Mouse (Mus musculus) lung, embryonic 16.5 days (tissue): ENCODE results near the gene Teddm1b. TPM values are rescaled to one million over a fixed set of nuclear protein-coding genes. Genes with fewer than 3 reads are reported as not detected.

ENCODE experiments used
- ATAC-seq: fragments of 200-750 bp; cut with Nextera tagmentation; 2 replicates; pipeline ENCODE4 v1.8.0; 2017; ENCODE audit warnings: low read depth, mild to moderate bottlenecking, moderate library complexity
- H3K27ac ChIP-seq: fragments of 300-500 bp; sonication (generic); 2 replicates; pipeline ENCODE4 v1.5.1; 2014; ENCODE audit warnings: mild to moderate bottlenecking, control low read depth, low read length
- H3K27me3 ChIP-seq: fragments of 300-500 bp; sonication (generic); 2 replicates; pipeline ENCODE4 v1.6.1; 2014; ENCODE audit warnings: low read depth, low read length, mixed read lengths; ENCODE audit not compliant: control insufficient read depth, insufficient read depth
- H3K36me3 ChIP-seq: fragments of 300-500 bp; sonication (generic); 2 replicates; pipeline ENCODE4 v1.6.1; 2014; ENCODE audit warnings: low read length; ENCODE audit not compliant: control insufficient read depth, insufficient read depth
- H3K4me1 ChIP-seq: fragments of 300-500 bp; sonication (generic); replicated peaks from 2 replicates; pipeline ENCODE4 v1.6.1; 2014; ENCODE audit warnings: low read length, mixed read lengths; ENCODE audit not compliant: control insufficient read depth, insufficient read depth
- H3K4me2 ChIP-seq: fragments of 300-500 bp; sonication (generic); 2 replicates; pipeline ENCODE4 v1.6.1; 2014; ENCODE audit warnings: low read depth, low read length, control low read depth
- H3K4me3 ChIP-seq: fragments of 300-500 bp; sonication (generic); 2 replicates; pipeline ENCODE4 v1.5.1; 2014; ENCODE audit warnings: mild to moderate bottlenecking, low read length, control low read depth
- H3K9ac ChIP-seq: fragments of 300-500 bp; sonication (generic); 2 replicates; pipeline ENCODE4 v1.6.1; 2014; ENCODE audit warnings: low read length, control low read depth
- H3K9me3 ChIP-seq: fragments of 300-500 bp; sonication (generic); 2 replicates; pipeline ENCODE4 v1.6.1; 2016; ENCODE audit warnings: low read length; ENCODE audit not compliant: control insufficient read depth
- WGBS: fragments of 180-500 bp; shearing (Covaris S2); extraction: QIAGEN DNeasy Blood & Tissue Kit; methylation state at CpG from one replicate; pipeline ENCODE4 v1.1.7; 2014; 5-methylcytosine and 5-hydroxymethylcytosine counted together
- polyA plus RNA-seq: library from polyadenylated mRNA; unstranded; fragments of >200 nt; fragmentation: Nextera tagmentation; extraction: Ambion mirVana; gene quantifications from 2 replicates; pipeline ENCODE4 v1.2.1, GENCODE M21; 2015

Gene Teddm1b
- polyA plus RNA-seq, 1 experiment from 2014 or later, result 0.09 TPM

DNA sequence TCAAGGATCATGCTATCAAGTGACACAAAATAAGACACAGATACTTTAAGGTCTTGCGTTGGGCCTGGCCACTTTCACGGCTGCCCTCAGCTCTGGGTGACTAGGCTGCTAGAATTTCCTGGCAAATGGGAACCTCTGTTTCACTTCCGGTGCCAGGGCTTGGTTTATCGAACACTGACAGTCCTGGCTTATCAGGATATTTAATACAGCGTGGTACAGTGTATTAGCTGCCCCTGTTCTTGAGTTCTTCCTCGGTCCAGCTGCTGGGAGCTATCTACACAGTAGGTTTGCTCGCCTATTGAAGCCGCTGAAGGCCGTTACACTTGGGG is 35.8 kb downstream of the Teddm1b start:
- no peak overlapping the region for H3K9ac ChIP-seq
- no peak overlapping the region for H3K4me2 ChIP-seq
- H3K9me3 ChIP-seq, result no peaks in the 10 kb centered on the region
- peaks cover 34% of the 10 kb centered on the region for H3K36me3 ChIP-seq
- H3K4me3 ChIP-seq, result no peak overlapping the region
- ATAC-seq, result peak; percentile 19; the same call in 1 of the 2 replicates
- H3K27ac ChIP-seq, result peak overlapping the region; percentile 6
- no peaks in the 10 kb centered on the region for H3K27me3 ChIP-seq
- 72% methylated on average over 9 of the region's 9 CpGs for WGBS
- peaks cover 11% of the 10 kb centered on the region for H3K4me1 ChIP-seq

DNA sequence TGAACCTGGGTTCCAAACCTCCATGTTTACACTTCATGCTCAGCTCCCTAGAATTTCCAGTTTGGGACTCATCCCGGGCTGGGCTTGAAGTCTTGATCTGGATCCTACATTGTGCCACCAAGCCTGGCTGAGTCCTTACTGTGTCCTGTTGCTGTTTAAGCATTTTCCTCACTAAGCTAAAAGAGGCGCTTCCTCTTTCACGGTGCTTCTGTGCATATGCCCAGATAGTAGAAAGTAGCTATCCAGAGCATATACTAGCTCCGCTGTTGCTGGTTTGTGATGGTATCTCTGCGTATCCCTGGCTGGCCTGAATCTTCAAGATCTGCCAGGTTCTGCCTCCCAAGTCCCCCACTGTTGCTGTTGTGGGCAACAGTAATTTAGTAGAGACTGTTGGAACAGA is 36.3 kb downstream of the Teddm1b start:
- Histone ChIP-seq H3K4me2 (no peak overlapping the region), H3K4me3 (no peak overlapping the region), H3K36me3 (peaks cover 29% of the 10 kb centered on the region), H3K9me3 (no peaks in the 10 kb centered on the region), H3K27ac (peak overlapping the region; percentile 6), H3K27me3 (no peaks in the 10 kb centered on the region), H3K4me1 (peaks cover 11% of the 10 kb centered on the region), H3K9ac (no peak overlapping the region)
- WGBS, result 73% methylated on average over 5 of the region's 5 CpGs
- no peak for ATAC-seq

DNA sequence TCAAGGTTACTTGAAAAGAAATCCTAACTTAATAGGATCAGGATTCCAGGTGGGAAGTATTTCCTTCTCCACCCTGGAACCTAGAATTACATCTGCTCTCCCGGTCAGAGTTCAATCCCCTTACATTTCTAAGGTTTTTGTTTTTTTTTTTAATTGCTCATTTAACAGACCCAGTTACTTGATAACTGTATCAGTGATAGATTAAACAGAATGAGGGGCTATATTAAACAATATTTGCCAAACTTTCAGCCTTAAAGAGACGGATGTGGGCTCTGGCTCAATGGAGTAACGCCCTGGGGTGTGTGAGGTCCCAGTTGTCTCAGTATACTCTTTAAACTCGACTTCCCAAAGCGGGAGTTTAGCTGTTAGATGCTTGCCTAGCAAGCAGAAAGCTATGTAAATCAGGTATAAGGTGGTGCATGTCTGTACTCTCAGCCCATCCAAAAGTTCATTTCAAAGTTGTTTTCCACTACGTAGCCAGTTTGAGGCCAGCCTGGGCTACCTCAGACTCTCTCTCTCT is 37.2 kb downstream of the Teddm1b start:
- Histone ChIP-seq H3K27me3 (no peaks in the 10 kb centered on the region), H3K36me3 (peaks cover 24% of the 10 kb centered on the region), H3K27ac (no peak overlapping the region), H3K9ac (no peak overlapping the region), H3K9me3 (no peaks in the 10 kb centered on the region), H3K4me1 (peaks cover 11% of the 10 kb centered on the region), H3K4me2 (no peak overlapping the region), H3K4me3 (no peak overlapping the region)
- ATAC-seq, result no peak
- 70% methylated on average over 6 of the region's 6 CpGs for WGBS

DNA sequence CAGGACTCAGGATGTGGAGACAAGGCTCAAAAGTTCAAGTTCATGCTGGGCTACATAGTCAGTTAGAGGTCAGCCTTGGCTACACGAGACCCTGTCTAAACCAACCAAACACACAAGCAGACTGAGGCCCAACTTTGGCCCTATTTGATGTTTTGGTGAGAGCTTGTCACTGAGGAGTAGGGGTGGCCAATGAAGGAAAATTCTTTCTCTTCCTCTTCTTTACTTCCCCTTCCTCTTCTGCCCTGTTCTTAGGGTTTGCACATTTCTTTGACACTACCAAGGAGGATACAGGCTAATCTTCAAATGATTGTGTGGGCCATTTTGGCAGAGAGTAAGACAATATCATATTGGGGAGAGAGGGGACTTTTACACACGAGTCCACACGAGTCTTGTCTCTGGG is 39.7 kb downstream of the Teddm1b start:
- no peaks in the 10 kb centered on the region for H3K9me3 ChIP-seq
- 63% methylated on average over 3 of the region's 3 CpGs for WGBS
- no peak for ATAC-seq

DNA sequence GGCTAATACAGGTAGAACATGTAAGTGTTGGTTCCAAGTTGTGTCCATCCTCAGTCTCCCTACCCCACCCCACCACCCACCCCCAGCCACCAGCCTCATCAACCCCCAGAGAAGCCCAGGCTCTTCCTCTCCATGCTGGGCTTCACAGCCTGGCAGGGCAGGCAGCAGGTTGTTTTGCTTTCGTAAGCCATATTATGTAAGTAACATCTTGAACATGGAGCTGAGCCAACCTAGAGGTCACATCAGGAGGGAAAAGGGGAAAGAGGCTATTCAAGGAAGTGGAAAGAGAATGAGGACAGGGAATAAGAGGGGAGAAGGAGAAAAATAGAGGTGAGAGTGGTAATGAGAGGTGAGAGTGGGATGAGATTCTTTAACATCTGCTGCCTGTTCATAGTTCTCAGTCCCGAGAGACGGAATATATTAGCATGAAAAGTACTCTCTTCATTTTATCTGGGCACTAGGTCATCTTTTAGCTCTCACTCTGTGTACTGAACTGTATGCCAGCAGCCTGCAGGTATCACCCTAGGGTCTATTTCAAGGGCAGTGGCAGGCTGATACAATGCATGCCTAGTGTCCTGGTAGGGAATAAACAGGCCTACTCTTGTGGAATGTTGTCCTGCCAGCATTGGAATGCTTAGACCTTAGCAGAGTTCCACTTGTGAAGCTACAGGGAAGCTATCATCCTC is 44.5 kb downstream of the Teddm1b start:
- Histone ChIP-seq H3K4me3 (no peak overlapping the region), H3K36me3 (no peaks in the 10 kb centered on the region), H3K4me2 (no peak overlapping the region), H3K27ac (no peak overlapping the region), H3K9me3 (no peaks in the 10 kb centered on the region), H3K9ac (no peak overlapping the region), H3K27me3 (no peaks in the 10 kb centered on the region), H3K4me1 (no peaks in the 10 kb centered on the region)
- ATAC-seq, result no peak
- WGBS, result 77% methylated on average over 3 of the region's 3 CpGs

More for the DNA sequence above, 39.7 kb downstream of the Teddm1b start:
- Histone ChIP-seq H3K4me1 (peaks cover 11% of the 10 kb centered on the region), H3K9ac (no peak overlapping the region), H3K4me2 (no peak overlapping the region), H3K4me3 (no peak overlapping the region), H3K27ac (no peak overlapping the region), H3K27me3 (no peaks in the 10 kb centered on the region), H3K36me3 (peaks cover 2% of the 10 kb centered on the region; the same call in 1 of the 2 replicates)

DNA sequence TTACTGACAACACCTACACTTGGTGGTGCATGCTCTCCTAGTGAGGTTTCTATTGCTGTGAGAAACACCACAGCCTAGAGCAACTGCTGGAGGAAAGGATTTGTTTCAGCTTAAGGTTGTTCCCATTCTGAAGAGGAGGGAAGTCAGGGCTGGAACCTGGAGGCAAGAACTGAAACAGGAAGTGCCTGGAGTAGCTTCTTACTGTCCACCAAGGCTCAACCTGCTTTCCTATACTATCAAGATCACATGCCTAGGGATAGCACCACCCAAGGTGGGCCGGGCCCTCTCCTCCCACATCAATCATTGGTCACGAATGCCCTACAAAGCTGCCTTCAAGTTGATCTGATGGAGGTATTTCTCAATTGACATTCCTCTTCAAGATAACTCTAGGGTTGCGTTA is 47.5 kb downstream of the Teddm1b start:
- no peak for ATAC-seq
- Histone ChIP-seq H3K36me3 (no peaks in the 10 kb centered on the region), H3K27me3 (no peaks in the 10 kb centered on the region), H3K4me2 (no peak overlapping the region), H3K27ac (no peak overlapping the region), H3K9me3 (no peaks in the 10 kb centered on the region), H3K4me1 (no peaks in the 10 kb centered on the region), H3K9ac (no peak overlapping the region), H3K4me3 (no peak overlapping the region)
- 83% methylated on average over 3 of the region's 3 CpGs for WGBS

DNA sequence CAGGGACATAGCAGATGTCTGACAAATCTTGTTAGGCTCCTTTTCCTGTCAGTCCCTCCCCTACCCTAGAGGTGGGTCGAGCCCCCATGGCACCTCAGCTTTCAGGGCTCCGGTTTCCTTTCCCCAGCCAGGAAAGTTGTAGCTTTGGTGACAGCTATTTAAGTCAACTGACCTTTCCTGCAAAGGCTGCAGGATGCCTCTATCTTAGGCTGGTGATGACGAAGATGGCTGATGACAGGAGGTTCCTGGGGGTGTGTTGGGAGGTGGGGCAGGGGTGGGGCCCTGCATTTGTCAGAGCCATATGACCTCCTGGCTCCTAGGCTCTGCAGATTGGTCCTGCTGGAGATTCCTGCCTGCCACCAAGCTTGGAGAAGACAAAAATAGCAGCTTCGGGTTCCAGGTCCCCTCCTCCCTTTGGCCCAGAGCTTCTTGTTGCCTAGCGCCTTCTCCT is 48.5 kb downstream of the Teddm1b start:
- Histone ChIP-seq H3K4me2 (no peak overlapping the region), H3K4me1 (no peaks in the 10 kb centered on the region), H3K36me3 (no peaks in the 10 kb centered on the region), H3K4me3 (no peak overlapping the region), H3K27me3 (no peaks in the 10 kb centered on the region), H3K27ac (no peak overlapping the region), H3K9ac (no peak overlapping the region), H3K9me3 (no peaks in the 10 kb centered on the region)
- peak; percentile 38; the same call in 1 of the 2 replicates for ATAC-seq
- 27% methylated on average over 5 of the region's 5 CpGs for WGBS

DNA sequence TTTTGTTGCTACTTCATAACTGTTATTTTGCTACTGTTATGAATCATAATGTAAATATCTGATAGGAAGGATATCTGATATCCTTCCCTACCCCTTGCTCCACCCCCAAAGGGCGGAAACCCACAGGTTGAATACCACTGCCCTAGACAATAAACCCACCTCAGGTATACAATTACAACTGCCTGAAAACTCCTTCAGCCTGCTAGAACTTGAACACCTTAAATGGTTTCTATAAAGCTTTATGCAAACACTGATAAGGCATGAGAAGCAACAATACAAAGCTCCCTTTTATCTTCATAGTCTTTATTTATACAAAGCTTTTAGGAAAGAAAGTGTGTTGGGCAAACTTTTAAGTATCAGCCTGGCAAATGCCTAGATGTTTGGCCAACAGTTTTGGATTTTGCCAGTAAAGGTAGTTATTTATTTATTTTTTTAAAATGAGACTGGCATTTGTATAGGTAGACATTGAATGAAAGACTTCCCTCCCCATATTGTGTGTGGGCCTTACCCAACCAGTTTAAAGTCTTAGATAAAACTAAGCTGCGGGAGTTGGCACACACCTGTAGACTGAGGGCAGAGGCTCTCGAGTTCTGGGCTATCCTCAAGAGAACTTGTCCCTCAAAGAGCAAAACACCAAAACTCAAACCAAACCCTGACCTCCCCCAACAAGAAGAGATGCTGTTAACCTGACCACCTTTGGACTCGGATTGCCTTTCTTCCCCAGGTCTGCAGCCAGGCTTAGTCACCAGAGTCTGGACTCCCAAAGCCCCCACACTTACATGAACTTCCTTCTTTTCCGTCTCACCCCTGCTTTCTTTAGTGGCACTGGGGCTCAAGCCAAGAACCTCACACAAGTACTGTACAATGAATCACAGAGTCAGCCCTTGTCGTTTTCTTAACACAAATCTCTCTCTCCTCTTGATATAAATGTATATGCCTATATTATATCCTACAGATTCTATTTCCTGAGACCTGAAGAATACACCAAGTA is 50.5 kb downstream of the Teddm1b start:
- Histone ChIP-seq H3K27ac (no peak overlapping the region), H3K9ac (no peak overlapping the region), H3K9me3 (no peaks in the 10 kb centered on the region), H3K4me2 (no peak overlapping the region), H3K27me3 (no peaks in the 10 kb centered on the region), H3K4me3 (no peak overlapping the region), H3K36me3 (no peaks in the 10 kb centered on the region), H3K4me1 (no peaks in the 10 kb centered on the region)
- WGBS, result 60% methylated on average over 6 of the region's 6 CpGs
- no peak for ATAC-seq
